Mouse (Mus musculus): Measurements from ENCODE around the gene Zfp12. TPM values are rescaled to one million over a fixed set of nuclear protein-coding genes. Genes with fewer than 3 reads are reported as not detected.

Zfp12 gene
- total RNA-seq, 2 experiments from 2014 or later: 10.6 to 12.6 TPM

DNA sequence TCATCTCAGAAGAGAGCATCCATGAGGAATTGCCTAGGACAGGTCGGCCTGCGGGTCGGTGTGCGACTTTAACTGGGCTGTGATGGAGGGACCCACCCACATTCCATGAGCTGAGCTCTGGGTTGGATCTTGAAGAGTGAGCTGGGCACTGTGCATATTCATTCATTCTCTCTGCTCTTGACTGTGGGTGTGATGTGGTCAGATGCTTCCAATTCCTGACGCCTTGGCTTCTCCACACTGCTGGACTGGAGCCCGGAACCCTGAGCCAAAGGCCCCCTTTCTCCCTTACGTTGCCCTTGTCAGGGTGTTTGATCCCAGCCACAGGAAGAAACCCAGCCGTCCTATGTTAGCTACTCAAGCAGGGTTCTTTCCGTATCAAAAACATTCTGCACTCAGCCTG lies 63.0 kb downstream of the Zfp12 start:
- ATAC-seq (replicated peaks; ENCODE audit: low FRiP score, low TSS enrichment, poor library complexity, severe bottlenecking): no peak

DNA sequence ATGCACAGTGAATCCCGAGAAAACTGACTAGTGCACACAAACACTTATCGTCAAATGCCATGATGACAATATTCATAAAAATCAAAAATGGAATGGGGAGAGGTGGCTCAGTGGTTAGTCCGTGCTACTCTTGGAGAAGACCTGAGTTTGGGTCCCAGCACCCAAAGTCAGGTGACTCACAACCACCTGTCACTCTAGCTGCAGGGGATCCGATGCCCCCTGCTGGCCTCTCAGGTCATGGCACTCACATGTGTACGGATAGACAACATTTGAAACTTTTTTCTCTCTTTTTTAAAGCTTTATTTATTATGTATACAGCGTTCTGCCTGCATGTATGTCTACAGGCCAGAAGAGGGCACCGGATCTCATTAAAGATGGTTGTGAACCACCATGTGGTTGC lies 63.4 kb downstream of the Zfp12 start:
- ATAC-seq (replicated peaks; ENCODE audit: low FRiP score, low TSS enrichment, poor library complexity, severe bottlenecking): no peak

Other genes with a start within 250 kb of the Zfp12 start
- gene Rnf216, start 122.2 kb upstream of the Zfp12 start, total RNA-seq (2014; fragmentation: Nextera tagmentation): 41.0 and 62.7 TPM in 2 replicates
- gene Rnf216, start 122.2 kb upstream of the Zfp12 start, total RNA-seq (2017): 60.5 and 91.5 TPM in 2 replicates
- gene Olfr718-ps1, start 87.6 kb upstream of the Zfp12 start, total RNA-seq (2014; fragmentation: Nextera tagmentation): not detected in 2 replicates
- gene Olfr718-ps1, start 87.6 kb upstream of the Zfp12 start, total RNA-seq (2017): not detected in 2 replicates
- 8.4 and 12.6 TPM in 2 replicates for gene Rbak, start 54.4 kb upstream of the Zfp12 start, total RNA-seq (2014; fragmentation: Nextera tagmentation)
- 5.6 and 8.5 TPM in 2 replicates for gene Rbak, start 54.4 kb upstream of the Zfp12 start, total RNA-seq (2017)
- gene Spdye4b, start 54.1 kb upstream of the Zfp12 start, total RNA-seq (2014; fragmentation: Nextera tagmentation): 2.9 TPM in 1 of 2 replicates, not detected in the other
- gene Spdye4b, start 54.1 kb upstream of the Zfp12 start, total RNA-seq (2017): not detected in 2 replicates
- not detected in 2 replicates for gene Spdye4a, start 8.3 kb upstream of the Zfp12 start, total RNA-seq (2014; fragmentation: Nextera tagmentation)
- gene Spdye4a, start 8.3 kb upstream of the Zfp12 start, total RNA-seq (2017): not detected in 2 replicates
- gene Zfp316, start 34.9 kb downstream of the Zfp12 start, total RNA-seq (2014; fragmentation: Nextera tagmentation): 3.5 and 4.4 TPM in 2 replicates
- gene Zfp316, start 34.9 kb downstream of the Zfp12 start, total RNA-seq (2017): 2.8 and 3.7 TPM in 2 replicates
- not detected in 2 replicates for gene Zfp853, start 58.5 kb downstream of the Zfp12 start, total RNA-seq (2014; fragmentation: Nextera tagmentation)
- not detected in 2 replicates for gene Zfp853, start 58.5 kb downstream of the Zfp12 start, total RNA-seq (2017)
- 60.6 and 64.4 TPM in 2 replicates for gene E130309D02Rik, start 80.2 kb downstream of the Zfp12 start, total RNA-seq (2014; fragmentation: Nextera tagmentation)
- 10.5 and 23.6 TPM in 2 replicates for gene E130309D02Rik, start 80.2 kb downstream of the Zfp12 start, total RNA-seq (2017)
- 70.6 and 74.5 TPM in 2 replicates for gene Zdhhc4, start 94.1 kb downstream of the Zfp12 start, total RNA-seq (2014; fragmentation: Nextera tagmentation)
- 23.2 and 40.8 TPM in 2 replicates for gene Zdhhc4, start 94.1 kb downstream of the Zfp12 start, total RNA-seq (2017)
- gene Grid2ip, start 122.2 kb downstream of the Zfp12 start, total RNA-seq (2014; fragmentation: Nextera tagmentation): not detected in 2 replicates
- gene Grid2ip, start 122.2 kb downstream of the Zfp12 start, total RNA-seq (2017): not detected in 2 replicates
- gene Kdelr2, start 168.7 kb downstream of the Zfp12 start, total RNA-seq (2014; fragmentation: Nextera tagmentation): 50.5 and 62.6 TPM in 2 replicates
- 70.8 and 84.3 TPM in 2 replicates for gene Kdelr2, start 168.7 kb downstream of the Zfp12 start, total RNA-seq (2017)
- gene Daglb, start 229.4 kb downstream of the Zfp12 start, total RNA-seq (2014; fragmentation: Nextera tagmentation): 15.7 and 23.9 TPM in 2 replicates
- 10.3 and 12.4 TPM in 2 replicates for gene Daglb, start 229.4 kb downstream of the Zfp12 start, total RNA-seq (2017)